8 mouse cellular contexts compared by ENCODE assay signal in genomic region chr11:78791582-78791981, GRCm38 (mm10). TPM values are rescaled to one million over a fixed set of nuclear protein-coding genes. Genes with fewer than 3 reads are reported as not detected.
DNase-seq lines count a peak whose midpoint lies in the region; ATAC-seq and TF ChIP-seq lines count a peak whose summit lies in the region.

No protein-coding gene starts in this region.

- peak overlapping the region; percentile 50; the same call in 1 of the 2 replicates for H3K27ac ChIP-seq in hindbrain, embryonic 15.5 days (replicated peaks)
- no peak overlapping the region for H3K27ac ChIP-seq in hindbrain, embryonic 10.5 days
- peak overlapping the region; percentile 19; the same call in 1 of the 2 replicates for H3K27ac ChIP-seq in bone marrow, adult 2 months (ENCODE audit: control insufficient read depth, insufficient read depth, low read depth, low read length, poor library complexity)
- peak overlapping the region; percentile 70 for H3K27ac ChIP-seq in kidney, postnatal 0 days

- no peaks in the 10 kb centered on the region for H3K27me3 ChIP-seq in hindbrain, embryonic 15.5 days
- H3K27me3 ChIP-seq in hindbrain, embryonic 10.5 days (ENCODE audit: insufficient read depth, poor library complexity, severe bottlenecking), result peaks cover 29% of the 10 kb centered on the region; the same call in 1 of the 2 replicates
- no peaks in the 10 kb centered on the region for H3K27me3 ChIP-seq in kidney, postnatal 0 days (ENCODE audit: insufficient read depth, low read length)

- 28% methylated on average over 4 of the region's 4 CpGs for WGBS in hindbrain, embryonic 15.5 days
- WGBS in hindbrain, embryonic 10.5 days, result 71% methylated on average over 4 of the region's 4 CpGs
- 20% methylated on average over 4 of the region's 4 CpGs for WGBS in bone marrow, adult 2 months
- WGBS in kidney, postnatal 0 days, result 20% methylated on average over 4 of the region's 4 CpGs

- no peak for TF ChIP-seq CTCF in bone marrow, adult 2 months (IDR thresholded peaks at IDR 0.05; ENCODE audit: control insufficient read depth, insufficient read depth, low read length)
- TF ChIP-seq CTCF in kidney, postnatal 0 days (IDR thresholded peaks at IDR 0.05; ENCODE audit: low read depth), result no peak

- H3K36me3 ChIP-seq in hindbrain, embryonic 15.5 days, result no peaks in the 10 kb centered on the region
- no peaks in the 10 kb centered on the region for H3K36me3 ChIP-seq in hindbrain, embryonic 10.5 days
- H3K36me3 ChIP-seq in kidney, postnatal 0 days (ENCODE audit: insufficient read depth, low read length), result no peaks in the 10 kb centered on the region

- ATAC-seq in hindbrain, embryonic 15.5 days (ENCODE audit: low FRiP score, low read depth), result peak; percentile 69; the same call in 1 of the 2 replicates
- peak; percentile 66 for ATAC-seq in kidney, postnatal 0 days (replicated peaks; ENCODE audit: low FRiP score, low read depth)

- H3K4me2 ChIP-seq in hindbrain, embryonic 15.5 days, result peak overlapping the region; percentile 37; the same call in 1 of the 2 replicates
- no peak overlapping the region for H3K4me2 ChIP-seq in kidney, postnatal 0 days (ENCODE audit: low read length)

- TF ChIP-seq POLR2A in bone marrow, adult 2 months (IDR thresholded peaks at IDR 0.05; ENCODE audit: borderline replicate concordance, control insufficient read depth, low read depth, low read length), result no peak

- H3K9me3 ChIP-seq in hindbrain, embryonic 15.5 days, result no peaks in the 10 kb centered on the region
- H3K9me3 ChIP-seq in hindbrain, embryonic 10.5 days, result no peaks in the 10 kb centered on the region
- H3K9me3 ChIP-seq in kidney, postnatal 0 days (replicated peaks; ENCODE audit: low read length), result no peaks in the 10 kb centered on the region

- no peak overlapping the region for H3K4me3 ChIP-seq in hindbrain, embryonic 15.5 days
- no peak overlapping the region for H3K4me3 ChIP-seq in hindbrain, embryonic 10.5 days
- H3K4me3 ChIP-seq in bone marrow, adult 2 months (replicated peaks; ENCODE audit: control insufficient read depth, low read depth, low read length), result no peak overlapping the region
- H3K4me3 ChIP-seq in kidney, postnatal 0 days (replicated peaks; ENCODE audit: low read depth, low read length), result no peak overlapping the region

- DNase-seq in hindbrain, embryonic 10.5 days (ENCODE audit: low spot score), result no peak
- DNase-seq in gastrocnemius, postnatal 4 days (ENCODE audit: low spot score in 2 of 2), result peak; percentile 22 to 35
- DNase-seq in kidney, postnatal 0 days (ENCODE audit: low spot score), result peak; percentile 71
- peak; percentile 80 for DNase-seq in lung, postnatal 36 days
- peak; percentile 77 for DNase-seq in testis, postnatal 10 days (ENCODE audit: low spot score)
- no peak for DNase-seq in thymus, postnatal 25 days

- H3K9ac ChIP-seq in hindbrain, embryonic 15.5 days, result 0 out of 2 replicates have a peak overlapping the region, but pooled peaks have one; percentile 5
- H3K9ac ChIP-seq in kidney, postnatal 0 days (ENCODE audit: low read depth, low read length), result no peak overlapping the region

- H3K4me1 ChIP-seq in hindbrain, embryonic 15.5 days (replicated peaks), result peaks cover 17% of the 10 kb centered on the region
- peaks cover 34% of the 10 kb centered on the region for H3K4me1 ChIP-seq in hindbrain, embryonic 10.5 days (replicated peaks)
- no peaks in the 10 kb centered on the region; the same call in 1 of the 2 replicates for H3K4me1 ChIP-seq in bone marrow, adult 2 months (ENCODE audit: control insufficient read depth, insufficient read depth, low read length)
- H3K4me1 ChIP-seq in kidney, postnatal 0 days (replicated peaks; ENCODE audit: insufficient read depth, low read length), result 0 out of 2 replicates have a peak, but pooled peaks cover 5% of the 10 kb centered on the region

RNA-seq across cellular contexts. Expression of gene Lyrm9, which starts 34.8 kb away (rescaled TPM):
- 34.5 and 39.2 TPM in 2 replicates for polyA plus RNA-seq in hindbrain, embryonic 15.5 days (2015; fragmentation: Nextera tagmentation; extraction: Ambion mirVana)
- polyA plus RNA-seq in hindbrain, embryonic 10.5 days (2016; fragmentation: Nextera tagmentation; extraction: Ambion mirVana), result 19.8 and 23.9 TPM in 2 replicates
- 19.0 and 27.0 TPM in 2 replicates for polyA plus RNA-seq in bone marrow, adult 2 months (2011; ENCODE audit: insufficient read depth, insufficient read length, low replicate concordance, missing spikeins)
- 10 to 100 TPM in 1 of 2 experiments, 1 to 10 TPM in 1; 8.1 to 14.0 TPM for total RNA-seq in gastrocnemius, postnatal 4 days (2021)
- 27.5 and 28.6 TPM in 2 replicates for polyA plus RNA-seq in kidney, postnatal 0 days (2015; fragmentation: Nextera tagmentation; extraction: Ambion mirVana)

RNA-seq across cellular contexts. Expression of gene Ccnq, which starts 40.1 kb away (rescaled TPM):
- polyA plus RNA-seq in hindbrain, embryonic 15.5 days (2015; fragmentation: Nextera tagmentation; extraction: Ambion mirVana), result 28.0 and 28.4 TPM in 2 replicates
- 36.4 and 37.9 TPM in 2 replicates for polyA plus RNA-seq in hindbrain, embryonic 10.5 days (2016; fragmentation: Nextera tagmentation; extraction: Ambion mirVana)
- polyA plus RNA-seq in bone marrow, adult 2 months (2011; ENCODE audit: insufficient read depth, insufficient read length, low replicate concordance, missing spikeins), result 11.2 and 11.7 TPM in 2 replicates
- total RNA-seq in gastrocnemius, postnatal 4 days (2021), result 10 to 100 TPM; 17.2 to 17.7 TPM
- 53.6 and 55.8 TPM in 2 replicates for polyA plus RNA-seq in kidney, postnatal 0 days (2015; fragmentation: Nextera tagmentation; extraction: Ambion mirVana)

Comparison
In these comparisons a context has a peak if more than half of its experiments do, and no peak if none do; other contexts are left out.
1. DNase-seq: peak in gastrocnemius, postnatal 4 days (2 of 2), kidney, postnatal 0 days (single experiment), lung, postnatal 36 days (single experiment) and testis, postnatal 10 days (single experiment); none in hindbrain, embryonic 10.5 days (single experiment) and thymus, postnatal 25 days (single experiment).